ENCODE assay signal across 8 mouse cellular contexts in the genomic region with DNA sequence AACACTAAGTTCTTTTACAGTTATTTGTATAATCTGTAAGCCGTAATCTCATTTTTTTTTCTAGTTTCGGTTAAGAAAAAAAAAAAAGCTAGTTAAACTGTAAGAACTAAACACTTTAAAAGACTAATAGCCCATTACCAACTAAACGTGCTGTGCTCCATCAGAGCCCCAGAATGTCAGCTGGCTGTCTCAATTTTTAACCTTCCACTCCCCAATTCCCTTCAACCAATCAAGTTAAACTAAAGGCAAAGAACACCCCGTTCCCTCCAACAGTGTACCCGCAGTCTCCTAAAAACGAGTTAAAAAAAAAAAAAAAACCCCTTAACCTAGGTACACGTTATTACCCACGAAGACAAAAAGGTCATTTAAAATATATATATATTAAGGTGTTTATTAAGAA.
DNase-seq lines count a peak whose midpoint lies in the region; ATAC-seq lines count a peak whose summit lies in the region.

No protein-coding gene starts in this region.

- H3K4me3 ChIP-seq in kidney, embryonic 14.5 days (ENCODE audit: low read length), result peak overlapping the region; percentile 90
- peak overlapping the region; percentile 97 for H3K4me3 ChIP-seq in brown adipose tissue, adult 24 weeks (ENCODE audit: insufficient read depth, low read depth, low read length)
- H3K4me3 ChIP-seq in hindbrain, embryonic 15.5 days, result peak overlapping the region; percentile 95
- H3K4me3 ChIP-seq in midbrain, embryonic 14.5 days (replicated peaks; ENCODE audit: low read depth, low read length), result peak overlapping the region; percentile 82

- H3K9me3 ChIP-seq in kidney, embryonic 14.5 days (ENCODE audit: control insufficient read depth, low read length), result no peaks in the 10 kb centered on the region
- no peaks in the 10 kb centered on the region for H3K9me3 ChIP-seq in hindbrain, embryonic 15.5 days
- H3K9me3 ChIP-seq in midbrain, embryonic 14.5 days (ENCODE audit: control insufficient read depth, low read length), result no peaks in the 10 kb centered on the region

- peaks cover 21% of the 10 kb centered on the region for H3K4me1 ChIP-seq in kidney, embryonic 14.5 days (ENCODE audit: control insufficient read depth, insufficient read depth, low read length)
- peaks cover 4% of the 10 kb centered on the region for H3K4me1 ChIP-seq in brown adipose tissue, adult 24 weeks (ENCODE audit: control insufficient read depth, insufficient read depth, insufficient read length, low read length)
- peaks cover 29% of the 10 kb centered on the region for H3K4me1 ChIP-seq in hindbrain, embryonic 15.5 days (replicated peaks)
- peaks cover 16% of the 10 kb centered on the region for H3K4me1 ChIP-seq in midbrain, embryonic 14.5 days (ENCODE audit: control insufficient read depth, insufficient read depth, low read length)

- intact Hi-C loops in gastrocnemius, postnatal 14 days (cut with DNase I; ENCODE audit: low total_unique reads), result no loop called here

- no peaks in the 10 kb centered on the region for H3K27me3 ChIP-seq in kidney, embryonic 14.5 days (ENCODE audit: control insufficient read depth, insufficient read depth, low read length)
- H3K27me3 ChIP-seq in hindbrain, embryonic 15.5 days, result no peaks in the 10 kb centered on the region
- no peaks in the 10 kb centered on the region for H3K27me3 ChIP-seq in midbrain, embryonic 14.5 days (ENCODE audit: control insufficient read depth, insufficient read depth, low read length)

- DNase-seq in kidney, postnatal 36 days, result no peak
- DNase-seq in midbrain, embryonic 14.5 days, result peak; percentile 53
- DNase-seq in adrenal gland, postnatal 10 days, result no peak
- no peak for DNase-seq in right cerebral cortex, postnatal 14 days
- no peak for DNase-seq in gastrocnemius, postnatal 14 days

- H3K9ac ChIP-seq in kidney, embryonic 14.5 days (ENCODE audit: low read depth, low read length), result no peak overlapping the region; the same call in 1 of the 2 replicates
- no peak overlapping the region for H3K9ac ChIP-seq in hindbrain, embryonic 15.5 days
- H3K9ac ChIP-seq in midbrain, embryonic 14.5 days (replicated peaks; ENCODE audit: low read length), result peak overlapping the region; percentile 99; the same call in 1 of the 2 replicates

- H3K4me2 ChIP-seq in kidney, embryonic 14.5 days (replicated peaks; ENCODE audit: low read depth, low read length), result peak overlapping the region; percentile 62
- H3K4me2 ChIP-seq in hindbrain, embryonic 15.5 days, result peak overlapping the region; percentile 58
- H3K4me2 ChIP-seq in midbrain, embryonic 14.5 days (ENCODE audit: low read length), result peak overlapping the region; percentile 72

- H3K36me3 ChIP-seq in kidney, embryonic 14.5 days (ENCODE audit: control insufficient read depth, insufficient read depth, low read length), result no peaks in the 10 kb centered on the region
- H3K36me3 ChIP-seq in hindbrain, embryonic 15.5 days, result no peaks in the 10 kb centered on the region
- no peaks in the 10 kb centered on the region for H3K36me3 ChIP-seq in midbrain, embryonic 14.5 days (ENCODE audit: control insufficient read depth, insufficient read depth, low read length)

- H3K27ac ChIP-seq in kidney, embryonic 14.5 days (ENCODE audit: low read depth, low read length), result no peak overlapping the region
- peak overlapping the region; percentile 28; the same call in 1 of the 2 replicates for H3K27ac ChIP-seq in brown adipose tissue, adult 24 weeks (replicated peaks; ENCODE audit: low read depth, low read length)
- H3K27ac ChIP-seq in hindbrain, embryonic 15.5 days (replicated peaks), result peak overlapping the region; percentile 99
- H3K27ac ChIP-seq in midbrain, embryonic 14.5 days (replicated peaks; ENCODE audit: low read depth, low read length), result peak overlapping the region; percentile 37; the same call in 1 of the 2 replicates

- no peak for ATAC-seq in kidney, embryonic 14.5 days (ENCODE audit: low FRiP score, low TSS enrichment)
- no peak for ATAC-seq in hindbrain, embryonic 15.5 days (ENCODE audit: low FRiP score, low read depth)
- ATAC-seq in midbrain, embryonic 14.5 days (ENCODE audit: low FRiP score, low TSS enrichment), result no peak

- whole genome bisulfite sequencing in kidney, embryonic 14.5 days, result 7% methylated on average over 8 of the region's 8 CpGs
- 7% methylated on average over 8 of the region's 8 CpGs for WGBS in hindbrain, embryonic 15.5 days
- 5% methylated on average over 8 of the region's 8 CpGs for whole genome bisulfite sequencing in midbrain, embryonic 14.5 days
